Comparison of ENCODE assay signal across 8 mouse cellular contexts in genomic region chr3:95893606-95894316, GRCm38 (mm10). TPM values are rescaled to one million over a fixed set of nuclear protein-coding genes. Genes with fewer than 3 reads are reported as not detected.
A peak's percentile ranks its signal among the peaks of the same experiment; 100 is the strongest.
DNase-seq lines count a peak whose midpoint lies in the region; ATAC-seq and TF ChIP-seq lines count a peak whose summit lies in the region.
"Not testable (repeated sequence)": the region's sequence is repeated elsewhere in the genome, so short reads cannot be mapped to it uniquely, and the experiment has no call there.

Gene Aph1a, plus strand, starts transcription at chr3:95893969.

- H3K4me1 ChIP-seq in heart, embryonic 11.5 days (ENCODE audit: control insufficient read depth, insufficient read depth, low read length): peaks cover 14% of the 10 kb centered on the region
- H3K4me1 ChIP-seq in kidney, postnatal 0 days (replicated peaks; ENCODE audit: insufficient read depth, low read length): peaks cover 22% of the 10 kb centered on the region
- H3K4me1 ChIP-seq in liver, embryonic 11.5 days (replicated peaks; ENCODE audit: control insufficient read depth, insufficient read depth, low read length): peaks cover 23% of the 10 kb centered on the region
- H3K4me1 ChIP-seq in stomach, embryonic 14.5 days (ENCODE audit: control insufficient read depth, insufficient read depth, low read length): peaks cover 24% of the 10 kb centered on the region; the same call in 1 of the 2 replicates

- WGBS in heart, embryonic 11.5 days (ENCODE audit: insufficient replicate concordance): under 1% methylated on average over 24 of the region's 43 CpGs
- under 1% methylated on average over 25 of the region's 43 CpGs for WGBS in kidney, postnatal 0 days
- under 1% methylated on average over 25 of the region's 43 CpGs for WGBS in liver, embryonic 11.5 days
- under 1% methylated on average over 30 of the region's 43 CpGs for WGBS in stomach, embryonic 14.5 days

- TF ChIP-seq CTCF in kidney, postnatal 0 days (IDR thresholded peaks at IDR 0.05; ENCODE audit: low read depth): not testable (repeated sequence)

- H3K9ac ChIP-seq in heart, embryonic 11.5 days (ENCODE audit: low read depth, low read length): peak within 1 kb of the TSS; percentile 79
- peak within 1 kb of the TSS; percentile 64 for H3K9ac ChIP-seq in kidney, postnatal 0 days (ENCODE audit: low read depth, low read length)
- H3K9ac ChIP-seq in liver, embryonic 11.5 days (ENCODE audit: low read depth, low read length): peak within 1 kb of the TSS; percentile 75
- peak within 1 kb of the TSS; percentile 41 for H3K9ac ChIP-seq in stomach, embryonic 14.5 days (replicated peaks; ENCODE audit: low read depth, low read length)

- H3K27me3 ChIP-seq in heart, embryonic 11.5 days (ENCODE audit: control insufficient read depth, insufficient read depth, low read length); kidney, postnatal 0 days (ENCODE audit: insufficient read depth, low read length); liver, embryonic 11.5 days (replicated peaks; ENCODE audit: control insufficient read depth, insufficient read depth, low read length); stomach, embryonic 14.5 days (ENCODE audit: control insufficient read depth, insufficient read depth, low read length): not testable (repeated sequence)

- peak within 1 kb of the TSS; percentile 55 for H3K4me3 ChIP-seq in heart, embryonic 11.5 days (ENCODE audit: low read depth, low read length)
- H3K4me3 ChIP-seq in kidney, postnatal 0 days (replicated peaks; ENCODE audit: low read depth, low read length): peak within 1 kb of the TSS; percentile 50
- peak within 1 kb of the TSS; percentile 66 for H3K4me3 ChIP-seq in liver, embryonic 11.5 days (ENCODE audit: low read depth, low read length)
- peak within 1 kb of the TSS; percentile 66 for H3K4me3 ChIP-seq in stomach, embryonic 14.5 days (ENCODE audit: low read depth, low read length)

- H3K36me3 ChIP-seq in heart, embryonic 11.5 days (ENCODE audit: control insufficient read depth, insufficient read depth, low read length); kidney, postnatal 0 days (ENCODE audit: insufficient read depth, low read length); liver, embryonic 11.5 days (ENCODE audit: control insufficient read depth, insufficient read depth, low read length); stomach, embryonic 14.5 days (ENCODE audit: control insufficient read depth, insufficient read depth, low read length): not testable (repeated sequence)

- peak within 1 kb of the TSS; percentile 86 for H3K27ac ChIP-seq in heart, embryonic 11.5 days (ENCODE audit: low read depth, low read length)
- peak within 1 kb of the TSS; percentile 83 for H3K27ac ChIP-seq in kidney, postnatal 0 days
- peak within 1 kb of the TSS; percentile 65 for H3K27ac ChIP-seq in liver, embryonic 11.5 days (ENCODE audit: low read depth, low read length)
- H3K27ac ChIP-seq in stomach, embryonic 14.5 days (ENCODE audit: low read length): peak within 1 kb of the TSS; percentile 84

- peak; percentile 94 to 96 for DNase-seq in B cell, adult 2 months
- DNase-seq in brain, adult 2 months (ENCODE audit: low read depth, low spot score): peak; percentile 100
- DNase-seq in kidney, postnatal 0 days (ENCODE audit: low spot score): peak; percentile 99
- DNase-seq in liver, embryonic 11.5 days (ENCODE audit: low spot score): peak; percentile 92
- DNase-seq in naive thymus-derived CD4-positive, alpha-beta T cell, adult 2 months (ENCODE audit: low read depth): peak; percentile 97

- peak within 1 kb of the TSS; percentile 81 for H3K4me2 ChIP-seq in heart, embryonic 11.5 days
- peak within 1 kb of the TSS; percentile 71 for H3K4me2 ChIP-seq in kidney, postnatal 0 days (ENCODE audit: low read length)
- H3K4me2 ChIP-seq in liver, embryonic 11.5 days: peak within 1 kb of the TSS; percentile 90
- peak within 1 kb of the TSS; percentile 82 for H3K4me2 ChIP-seq in stomach, embryonic 14.5 days (replicated peaks; ENCODE audit: low read depth, low read length)

- peak; percentile 97 for ATAC-seq in erythroblast, adult 5-6 weeks (replicated peaks; ENCODE audit: low FRiP score, poor library complexity, severe bottlenecking)
- peak; percentile 95 for ATAC-seq in heart, embryonic 11.5 days (replicated peaks; ENCODE audit: insufficient number of reproducible peaks, low FRiP score, low TSS enrichment)
- peak; percentile 96 for ATAC-seq in kidney, postnatal 0 days (replicated peaks; ENCODE audit: low FRiP score, low read depth)
- ATAC-seq in liver, embryonic 11.5 days (replicated peaks; ENCODE audit: low FRiP score): peak; percentile 98
- ATAC-seq in stomach, embryonic 14.5 days (ENCODE audit: insufficient number of reproducible peaks, insufficient read depth, low FRiP score, low read depth): peak; percentile 97

- not testable (repeated sequence) for H3K9me3 ChIP-seq in heart, embryonic 11.5 days (replicated peaks; ENCODE audit: control insufficient read depth, low read length); kidney, postnatal 0 days (replicated peaks; ENCODE audit: low read length); liver, embryonic 11.5 days (ENCODE audit: control insufficient read depth, low read length); stomach, embryonic 14.5 days (ENCODE audit: control insufficient read depth, low read depth, low read length)

RNA-seq across cellular contexts. Expression of gene Aph1a, which starts in this region (rescaled TPM):
- 8.8 and 13.1 TPM in 2 replicates for total RNA-seq in erythroblast, adult 5-6 weeks (2015; ENCODE audit: low replicate concordance)
- total RNA-seq in erythroblast, adult 5-6 weeks (2017; ENCODE audit: low replicate concordance): 6.1 and 9.8 TPM in 2 replicates
- 25.9 and 42.4 TPM in 2 replicates for polyA plus RNA-seq in heart, embryonic 11.5 days (2014; fragmentation: Nextera tagmentation; extraction: Ambion mirVana)
- 48.7 and 55.5 TPM in 2 replicates for polyA plus RNA-seq in kidney, postnatal 0 days (2015; fragmentation: Nextera tagmentation; extraction: Ambion mirVana)
- polyA plus RNA-seq in liver, embryonic 11.5 days (2014; fragmentation: Nextera tagmentation; extraction: Ambion mirVana): 34.3 and 35.1 TPM in 2 replicates
- 32.7 and 40.2 TPM in 2 replicates for polyA plus RNA-seq in stomach, embryonic 14.5 days (2014; fragmentation: Nextera tagmentation; extraction: Ambion mirVana)

Comparison
In these comparisons a context has a peak if more than half of its experiments do, and no peak if none do; other contexts are left out.
1. Peak in every context shown above with its lines: DNase-seq, ATAC-seq, H3K4me3 ChIP-seq and H3K27ac ChIP-seq.